Mouse (Mus musculus) c-Kit-positive CD71-positive TER-119-negative erythroid progenitor cells, embryonic 14.5 days (primary cell): ENCODE results near the gene Ifi27l2a.
"Not testable (repeated sequence)": the region's sequence is repeated elsewhere in the genome, so short reads cannot be mapped to it uniquely, and the experiment has no call there.

ENCODE experiments used
- DNase-seq: peaks from one replicate; pipeline ENCODE4 v3.0.0-alpha.2; 2013; ENCODE audit warnings: low read depth

Gene Ifi27l2a

DNA sequence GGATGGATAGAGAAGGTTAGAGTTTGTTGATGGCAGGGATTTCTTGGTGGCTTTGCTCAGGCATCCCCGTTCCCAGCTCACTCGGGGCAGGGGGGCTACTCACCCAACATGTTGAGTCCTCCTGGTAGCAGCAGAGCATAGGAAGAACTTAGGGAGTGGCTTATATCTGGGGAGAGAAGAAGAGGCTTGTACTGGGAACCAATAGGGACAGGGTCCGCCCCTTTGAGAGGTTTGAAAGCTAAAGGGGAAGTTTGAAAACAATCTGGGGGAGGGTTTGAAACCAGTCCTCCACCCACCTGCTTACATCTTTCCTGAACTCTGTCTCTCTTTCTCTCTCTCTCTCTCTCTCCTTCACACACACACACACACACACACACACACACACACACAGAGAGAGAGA, at the start of gene Ifi27l2a:
Gene Ifi27l2a, minus strand, starts transcription at position 157 of the 400 bp plus-strand sequence.
- no peak for DNase-seq

DNA sequence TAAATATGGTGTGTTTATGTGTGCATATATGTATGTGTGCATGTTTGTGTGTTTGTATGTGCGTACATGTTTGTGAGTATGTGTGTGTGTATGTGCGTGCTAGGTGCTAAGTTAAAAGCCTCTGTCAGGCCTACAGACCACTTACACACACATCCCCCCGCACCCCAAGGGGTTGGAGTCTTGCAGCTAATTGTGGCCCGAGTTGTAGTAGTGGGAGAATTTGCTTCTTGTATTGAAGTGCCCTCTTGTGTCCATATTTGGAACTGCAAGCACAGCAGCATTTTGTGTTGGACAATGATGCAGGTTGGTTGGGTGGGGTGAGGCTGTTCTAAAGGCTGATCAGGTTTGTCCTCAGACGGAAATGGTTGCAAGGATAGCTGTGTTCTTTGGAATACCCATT, 49.3 kb upstream of the Ifi27l2a start:
- DNase-seq = peak; percentile 57

DNA sequence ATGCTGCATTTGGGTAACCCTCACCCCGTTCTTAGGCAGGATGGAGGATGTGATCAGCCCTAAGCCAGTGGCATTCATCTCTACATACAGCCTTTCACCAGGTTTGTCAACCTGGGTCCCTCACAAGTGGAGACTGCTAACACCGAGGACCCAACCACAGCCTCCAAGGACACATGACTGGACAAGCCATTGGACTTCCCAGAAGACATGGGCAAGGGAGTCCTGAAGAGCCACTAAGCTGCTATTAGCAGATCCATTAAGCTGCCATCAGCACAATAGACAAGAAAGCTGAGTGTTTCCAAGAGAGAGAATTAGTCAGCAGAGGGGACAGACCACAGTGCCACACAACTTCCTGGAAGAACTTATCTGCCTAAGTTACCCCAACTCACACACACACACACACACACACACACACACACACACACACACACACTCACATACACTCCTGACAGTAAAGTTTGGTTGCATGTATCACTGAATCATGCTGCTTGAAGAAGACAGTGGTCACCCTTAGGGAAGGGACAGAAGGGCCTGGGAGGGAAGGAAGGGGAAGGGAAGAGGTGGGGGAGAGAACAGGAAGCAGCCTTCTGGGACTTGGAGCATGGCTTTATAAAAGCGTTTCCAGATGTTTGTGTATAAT, 47.7 kb upstream of the Ifi27l2a start:
- DNase-seq = no peak

DNA sequence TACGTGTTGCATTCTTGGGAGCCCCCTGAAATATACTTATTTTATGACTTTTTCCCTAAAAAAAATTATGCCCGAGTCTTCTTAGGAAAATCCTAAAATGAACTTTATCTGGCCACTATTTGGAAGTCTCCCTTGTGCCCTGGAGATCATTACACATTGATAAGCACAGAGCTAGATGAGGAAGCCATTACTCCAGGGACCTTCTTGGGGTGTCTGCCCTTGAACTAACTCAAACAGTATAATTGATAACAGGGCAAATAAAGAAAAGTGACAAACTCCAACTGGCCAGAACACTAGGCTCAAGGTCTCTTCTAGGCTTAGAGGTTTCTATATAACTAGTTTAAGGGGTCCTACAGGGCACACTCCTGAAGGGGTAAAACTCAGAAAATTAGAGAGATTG, 44.3 kb upstream of the Ifi27l2a start:
- no peak for DNase-seq

DNA sequence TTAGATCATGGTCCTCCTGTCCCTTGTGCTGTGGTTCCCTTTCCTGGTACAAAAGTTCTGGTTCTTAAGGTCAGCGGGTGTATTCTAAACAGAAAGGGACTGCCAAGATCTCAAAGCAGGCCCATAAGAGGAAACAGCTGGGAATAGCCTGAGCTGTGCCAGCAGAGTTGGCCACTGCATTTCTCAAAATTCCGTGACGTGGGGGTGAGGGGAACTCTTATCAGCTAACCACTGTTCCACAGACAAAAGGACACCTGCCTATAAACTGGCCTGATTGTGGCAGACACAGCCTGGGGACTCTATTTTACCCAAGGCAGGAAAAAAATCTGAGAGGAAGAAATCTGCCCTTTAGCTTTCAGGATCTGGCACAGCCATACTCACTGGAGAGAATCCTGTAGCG, 43.8 kb upstream of the Ifi27l2a start:
- DNase-seq = no peak

DNA sequence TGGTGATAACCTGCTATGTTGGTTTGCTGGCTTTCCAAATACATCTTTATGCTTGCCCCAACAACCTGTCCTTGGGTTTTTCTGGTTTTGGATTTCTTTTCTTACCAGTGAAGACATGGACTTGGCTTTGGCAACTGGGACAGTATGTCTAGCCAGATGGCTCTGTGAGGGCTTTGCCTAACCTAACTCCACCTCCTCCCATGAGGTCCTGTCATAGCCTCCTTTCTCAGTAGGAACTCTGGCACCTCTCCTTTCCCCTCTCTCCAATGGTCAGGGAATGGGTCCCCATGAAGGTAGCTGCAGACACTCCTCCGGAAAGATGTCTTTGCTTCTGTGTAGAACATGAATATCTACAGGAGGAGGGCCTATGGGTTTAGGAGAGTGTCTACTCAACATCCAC, 43.2 kb upstream of the Ifi27l2a start:
- no peak for DNase-seq

DNA sequence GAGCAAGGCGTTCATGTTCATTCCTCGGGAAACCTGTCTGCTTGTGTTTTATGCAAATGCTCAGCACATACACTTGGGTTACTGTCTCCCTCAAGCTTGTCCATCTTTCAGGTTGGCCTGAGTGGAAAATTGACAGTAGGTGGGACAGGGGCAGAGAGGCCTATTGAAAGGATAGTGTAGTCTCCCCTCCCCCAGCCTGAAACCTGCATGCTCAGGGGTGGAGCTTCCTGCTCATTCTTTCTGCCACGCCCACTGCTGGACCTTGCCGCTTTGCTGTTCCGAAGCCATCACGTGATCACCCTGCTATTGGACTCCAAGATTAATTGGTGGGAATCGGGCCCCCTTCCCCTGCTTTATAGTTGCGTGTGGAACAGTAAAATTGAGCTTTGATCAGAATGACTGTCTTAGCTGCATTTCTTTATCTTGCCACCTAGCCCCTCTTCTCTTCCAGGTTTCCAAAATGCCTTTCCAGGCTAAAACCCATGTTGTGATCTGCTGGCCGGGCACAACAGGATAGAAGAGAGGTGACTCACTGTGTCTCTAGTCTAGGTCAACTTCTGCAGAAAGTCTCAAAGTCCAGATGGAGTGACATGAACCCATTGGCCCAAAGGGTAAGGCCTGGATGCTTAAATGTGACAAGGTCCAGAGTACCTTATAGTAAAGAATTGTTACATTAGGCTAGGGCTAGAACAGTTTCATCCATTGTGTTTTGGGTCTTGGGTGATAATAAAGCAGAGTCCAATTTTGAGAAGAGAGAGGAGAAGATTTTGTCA, 40.9 kb upstream of the Ifi27l2a start:
- not testable (repeated sequence) for DNase-seq

DNA sequence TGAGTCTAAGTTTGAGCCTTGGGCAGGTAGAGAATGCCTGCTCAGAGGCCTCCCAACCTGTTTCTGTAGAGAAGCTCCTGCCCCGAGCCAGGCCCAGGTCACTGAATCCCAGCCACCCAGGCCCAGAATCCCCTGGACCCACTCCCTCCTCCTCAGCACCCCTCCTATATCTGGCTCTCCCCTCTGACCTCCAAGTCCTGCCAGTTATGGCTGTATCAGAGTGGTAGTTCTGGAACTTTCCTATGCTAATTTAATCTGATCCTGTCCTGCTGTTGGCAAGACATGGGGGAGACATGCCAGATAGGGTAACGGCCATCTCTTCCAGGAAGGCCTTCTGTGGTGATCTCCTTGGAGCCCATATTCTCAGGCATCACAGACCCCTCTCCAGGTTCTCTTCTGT, 39.3 kb upstream of the Ifi27l2a start:
- DNase-seq = no peak

DNA sequence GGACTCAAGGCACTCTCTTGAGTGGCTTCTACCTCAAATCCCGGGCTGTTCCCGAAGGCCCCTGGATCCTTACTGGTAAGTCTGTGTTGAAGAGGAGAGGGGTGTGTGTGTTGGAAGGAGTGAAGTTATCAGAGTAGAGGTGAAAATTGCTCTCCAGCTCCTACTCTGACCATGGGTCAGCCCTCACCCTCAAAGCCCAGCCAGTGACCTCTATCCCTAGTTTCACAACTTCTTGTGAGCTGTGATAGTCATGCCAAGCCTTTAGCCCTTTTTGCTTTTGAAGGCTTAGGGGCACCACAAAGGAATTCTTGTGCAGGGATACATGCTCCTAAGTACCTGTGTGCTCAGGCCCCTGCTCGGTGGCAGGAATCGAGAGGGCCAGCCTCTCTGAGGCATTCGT, 38.2 kb upstream of the Ifi27l2a start:
- no peak for DNase-seq

DNA sequence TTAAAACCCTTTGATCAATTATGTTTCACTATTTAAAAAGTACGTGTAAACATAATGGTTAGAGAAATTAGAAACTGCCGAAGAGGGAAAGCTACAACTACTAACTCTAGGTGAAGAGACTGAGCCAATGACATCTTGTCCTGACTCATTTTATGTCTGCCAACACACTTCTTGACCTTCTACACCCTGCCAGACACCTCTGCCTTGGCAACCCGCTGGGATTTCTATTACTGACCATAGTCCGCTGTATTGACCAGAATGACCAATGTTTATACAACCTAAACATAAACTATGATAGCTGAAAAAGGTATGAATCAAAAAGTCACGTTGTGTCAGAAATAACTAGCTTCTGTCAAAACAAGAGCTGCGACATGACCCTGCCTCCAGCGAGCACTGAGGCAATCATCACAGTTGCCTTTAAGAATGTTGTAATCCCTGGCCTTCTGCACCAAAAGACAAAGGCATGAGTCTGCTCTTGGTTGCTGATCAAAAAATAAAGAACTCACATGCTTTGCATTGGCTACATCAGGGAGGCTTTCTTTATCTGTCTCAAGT, 34.1 kb upstream of the Ifi27l2a start:
- no peak for DNase-seq

DNA sequence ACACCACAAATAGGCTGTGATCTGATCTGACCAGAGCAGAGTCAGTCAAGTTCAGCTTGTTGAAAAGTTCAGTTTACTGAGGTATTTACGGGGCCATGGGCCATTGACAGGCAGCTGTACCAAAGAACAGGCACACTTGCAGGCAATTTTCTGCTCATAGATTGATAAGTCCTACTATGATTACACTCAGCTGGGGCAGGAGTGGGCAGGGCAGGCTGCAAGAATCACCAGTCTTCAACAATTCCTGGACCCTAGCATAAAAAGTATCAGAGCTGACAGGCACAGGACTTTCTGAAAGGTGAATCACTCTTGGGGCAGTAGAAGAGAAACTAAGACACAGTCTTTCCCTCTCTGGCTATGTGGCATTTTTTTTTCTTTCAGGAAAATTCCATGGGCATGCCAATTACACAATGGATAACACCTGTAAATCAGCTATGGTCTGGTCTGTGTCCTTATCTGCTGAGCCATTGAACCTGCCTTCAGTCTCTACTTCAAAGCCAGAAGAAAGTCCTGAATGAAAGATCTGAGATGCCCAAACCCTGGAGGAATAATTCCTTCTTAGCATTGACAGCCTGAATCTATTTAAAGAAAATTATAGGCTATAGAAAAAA, 33.4 kb upstream of the Ifi27l2a start:
- DNase-seq = no peak

DNA sequence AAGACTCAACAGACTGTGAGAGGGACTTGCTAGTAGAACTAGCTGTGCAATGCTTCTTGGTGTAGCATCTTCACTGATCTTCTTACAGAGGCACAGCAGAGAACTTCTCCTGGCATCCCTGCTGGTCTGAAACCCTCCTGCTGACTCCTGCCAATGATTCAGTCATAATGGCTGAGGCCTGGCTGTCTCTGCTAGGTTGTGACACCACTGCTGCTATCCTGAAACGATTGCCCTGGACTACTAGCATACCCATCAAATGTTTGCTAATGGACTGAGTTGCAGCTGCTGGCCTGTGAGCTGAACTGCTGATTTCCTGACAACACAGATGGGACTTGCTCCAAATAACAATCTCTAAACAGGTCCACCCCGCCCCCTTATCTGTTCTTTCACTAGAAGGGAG, 31.0 kb upstream of the Ifi27l2a start:
- no peak for DNase-seq

DNA sequence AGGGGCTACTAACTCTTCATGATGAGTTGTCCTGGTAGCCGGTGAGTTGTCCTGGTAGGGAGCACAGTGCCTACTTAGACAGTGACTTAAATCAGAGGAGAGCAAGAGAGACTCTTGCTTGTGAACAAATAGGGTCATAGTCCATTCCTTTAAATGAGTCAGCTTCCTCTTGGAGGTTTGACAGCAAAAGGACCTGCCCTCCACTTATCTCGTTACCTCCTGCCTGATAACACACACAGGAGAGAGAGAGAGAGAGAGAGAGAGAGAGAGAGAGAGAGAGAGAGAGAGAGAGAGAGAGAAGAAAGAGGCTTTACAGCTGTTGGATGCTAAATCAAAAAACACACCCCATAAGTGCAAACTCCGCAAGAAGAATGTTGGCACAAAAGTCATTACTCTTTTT, 13.7 kb upstream of the Ifi27l2a start, which contains the start of gene Ifi27l2b:
Gene Ifi27l2b, minus strand, starts transcription at position 84 of the 400 bp plus-strand sequence.
- no peak for DNase-seq

DNA sequence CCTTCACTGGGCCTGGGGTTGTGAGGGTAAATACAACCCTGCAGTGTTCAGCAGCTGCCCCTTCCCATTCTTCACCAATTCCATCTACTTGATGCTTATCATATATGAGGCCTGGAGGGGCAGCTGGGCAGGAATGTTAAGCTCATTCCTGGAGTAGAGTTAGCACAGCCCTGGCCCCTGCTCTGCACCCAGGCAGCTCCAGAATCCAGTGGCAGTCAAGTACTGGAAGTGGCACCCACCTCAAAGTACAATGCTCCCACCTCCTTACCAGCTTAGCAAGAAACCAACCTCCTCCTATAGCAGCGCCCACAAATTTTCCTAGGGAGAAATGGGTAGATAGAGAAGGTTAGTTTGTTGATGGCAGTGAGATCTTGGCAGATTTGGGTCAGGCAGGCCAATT, 13.2 kb upstream of the Ifi27l2a start:
- DNase-seq = not testable (repeated sequence)

DNA sequence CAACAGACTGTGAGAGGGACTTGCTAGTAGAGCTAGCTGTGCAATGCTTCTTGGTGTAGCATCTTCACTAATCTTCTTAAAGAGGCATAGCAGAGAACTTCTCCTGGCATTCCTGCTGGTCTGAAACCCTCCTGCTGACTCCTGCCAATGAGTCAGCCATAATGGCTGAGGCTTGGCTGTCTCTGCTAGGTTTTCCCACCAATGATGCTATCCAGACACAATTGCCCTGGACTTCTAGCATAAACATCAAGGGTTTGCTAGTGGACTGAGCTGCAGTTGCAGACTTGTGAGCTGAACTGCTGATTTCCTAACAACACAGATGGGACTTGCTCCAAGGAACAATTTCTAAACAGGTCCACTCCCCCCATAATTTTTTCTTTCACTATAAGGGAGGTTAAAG, 9.9 kb upstream of the Ifi27l2a start:
- no peak for DNase-seq

DNA sequence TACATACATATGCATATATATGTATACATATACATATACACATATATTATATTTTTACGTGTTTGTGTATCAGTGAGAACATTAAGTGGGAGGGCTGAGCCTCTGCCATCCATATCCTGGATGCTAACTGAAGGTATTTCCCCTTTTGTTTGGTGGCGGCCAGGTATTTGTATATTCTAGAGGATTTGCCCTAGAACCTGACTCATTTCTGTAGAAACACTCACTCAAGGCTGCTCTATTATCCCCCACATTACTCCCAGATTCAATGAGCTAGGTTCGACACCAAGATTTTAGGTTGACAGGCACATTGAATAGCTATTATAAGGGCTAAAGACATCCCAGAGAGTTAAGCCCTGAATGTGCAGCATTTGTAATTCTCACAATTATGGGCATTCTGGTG, 1.6 kb upstream of the Ifi27l2a start:
- no peak for DNase-seq

DNA sequence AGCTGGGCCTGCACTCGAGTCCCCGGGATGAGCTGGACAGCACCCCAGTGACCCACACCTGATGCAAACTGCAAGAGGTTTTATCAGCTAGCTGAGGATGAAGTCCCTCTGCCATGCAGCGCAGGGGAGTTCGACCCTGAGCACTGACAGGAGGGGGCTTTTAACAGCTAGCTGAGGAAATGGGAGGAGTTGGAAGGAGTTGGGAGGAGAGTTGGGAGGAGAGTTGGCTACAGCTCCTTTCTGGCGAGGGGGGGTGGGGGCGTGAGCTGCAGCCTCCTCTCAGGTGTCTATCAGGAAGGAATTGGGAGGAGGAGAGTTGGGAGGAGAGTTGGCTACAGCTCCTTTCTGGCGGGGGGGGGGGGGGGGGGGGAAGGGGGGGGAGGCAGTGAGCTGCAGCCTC, 781 bp upstream of the Ifi27l2a start:
- DNase-seq = not testable (repeated sequence)

DNA sequence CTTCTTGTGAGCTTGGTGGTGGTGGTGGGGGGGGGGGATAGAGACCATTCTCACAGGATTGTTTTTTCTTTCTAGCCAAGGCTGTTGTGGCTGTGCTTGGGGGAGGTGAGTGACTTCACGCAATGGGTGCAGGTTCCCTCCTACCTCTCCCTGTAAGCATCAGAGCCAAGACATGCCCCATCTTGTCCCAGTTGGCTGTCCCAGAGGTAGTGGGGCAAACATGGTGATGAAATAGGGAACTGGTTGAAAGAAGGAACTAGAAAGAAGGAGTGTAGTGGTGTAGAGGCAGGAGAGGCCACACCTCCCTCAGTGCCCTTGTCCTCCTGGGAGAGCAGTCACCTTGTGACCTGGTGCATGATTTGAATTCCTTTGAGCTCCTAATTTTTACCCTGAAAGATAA, 5.9 kb downstream of the Ifi27l2a start:
- DNase-seq = no peak

DNA sequence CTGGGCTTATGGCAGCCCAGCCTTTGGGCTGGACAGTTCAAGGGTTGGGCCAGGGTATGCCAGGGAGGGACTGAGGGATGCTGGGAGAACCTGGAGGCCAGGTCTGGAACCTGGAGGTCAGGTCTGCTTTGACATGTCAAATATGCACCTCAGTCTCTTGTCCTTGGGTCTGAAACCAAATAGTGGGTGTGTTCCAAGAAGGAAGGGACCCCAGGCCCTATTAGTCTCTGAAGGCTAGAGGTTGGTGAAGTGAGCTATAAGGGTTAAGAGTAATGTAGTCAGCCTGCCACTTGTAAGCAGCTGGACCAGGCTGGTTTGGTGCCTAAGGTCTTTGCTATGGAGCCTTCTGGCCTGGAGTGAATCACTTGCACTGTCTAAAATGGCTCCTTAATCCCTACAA, 8.6 kb downstream of the Ifi27l2a start:
- DNase-seq = no peak

DNA sequence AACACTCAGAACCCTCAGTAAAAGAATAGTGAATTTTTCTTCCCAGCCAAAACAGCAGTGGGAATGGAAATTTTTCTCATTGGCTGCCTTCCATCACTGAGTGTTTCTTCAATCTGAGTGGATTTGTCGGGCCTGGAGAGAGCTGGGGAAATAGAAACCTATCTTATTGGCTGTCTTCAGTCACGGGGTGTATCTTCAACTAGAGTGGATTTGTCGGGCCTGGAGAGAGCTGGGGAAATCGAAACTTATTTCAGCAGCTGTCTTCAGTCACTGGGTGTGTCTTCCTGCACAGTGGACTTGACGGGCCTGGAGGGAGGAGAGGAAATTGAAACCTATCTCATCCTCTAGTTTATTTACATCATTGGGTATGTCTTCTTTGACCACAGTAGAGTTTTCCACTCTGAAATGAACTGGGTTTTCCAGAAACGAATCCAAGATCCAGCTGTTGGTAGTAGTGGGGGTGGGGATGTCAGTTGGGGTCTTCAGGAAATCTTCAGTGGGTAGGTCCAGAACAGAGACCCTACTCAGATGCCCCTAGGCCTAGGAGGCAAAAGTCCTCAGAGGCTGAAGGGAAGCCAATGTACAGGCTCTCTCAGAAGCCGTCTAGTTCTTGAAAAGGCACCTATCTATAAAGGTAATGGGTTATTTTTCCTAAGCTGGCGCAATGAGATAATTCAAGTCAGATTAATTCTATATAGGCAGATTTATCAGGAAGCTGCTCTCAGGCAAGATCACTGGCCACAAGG, 9.3 kb downstream of the Ifi27l2a start, which contains the start of gene Ifi27:
Gene Ifi27, plus strand, starts transcription at position 226 of the 746 bp plus-strand sequence.
- peak; percentile 17 for DNase-seq

DNA sequence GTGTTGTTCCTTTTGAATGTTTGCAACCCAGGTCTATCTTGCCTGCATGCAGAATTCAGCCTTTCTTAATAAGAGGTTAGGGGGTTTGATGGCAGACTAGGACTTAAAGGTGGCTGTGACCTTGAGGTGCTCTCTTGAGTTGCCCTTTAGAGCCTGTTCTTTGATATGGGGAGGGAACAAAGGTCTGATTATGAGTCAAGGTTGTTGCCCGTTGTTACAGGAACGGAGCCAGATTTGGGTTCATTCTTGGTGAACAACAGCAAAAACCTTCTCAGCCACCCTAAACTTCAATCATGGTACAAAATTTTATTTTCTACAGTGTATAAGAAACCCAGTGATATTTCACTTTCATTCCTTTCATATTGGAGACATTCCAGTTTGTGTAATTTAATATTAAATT, 10.1 kb downstream of the Ifi27l2a start:
- DNase-seq = no peak

DNA sequence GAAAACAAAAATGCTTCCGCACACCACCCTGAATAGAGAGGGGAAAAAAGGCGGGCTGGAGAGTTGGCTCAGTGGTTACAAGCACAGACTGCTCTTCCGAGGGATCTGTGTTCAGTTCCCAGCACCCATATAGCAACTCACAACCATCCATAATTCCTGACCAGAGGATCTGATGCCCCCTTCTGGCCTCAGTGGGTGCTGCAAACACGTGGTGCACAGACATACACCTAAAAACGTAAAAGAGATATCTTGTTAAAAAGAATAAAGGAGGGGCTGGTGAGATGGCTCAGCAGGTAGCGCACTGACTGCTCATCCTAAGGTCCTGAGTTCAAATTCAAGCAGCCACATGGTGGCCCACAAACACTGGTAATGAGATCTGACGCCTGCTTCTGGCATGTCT, 16.8 kb downstream of the Ifi27l2a start:
- DNase-seq = no peak
